Mouse (Mus musculus) midbrain, embryonic 10.5 days (tissue): Measurements from ENCODE around the gene Tefm. TPM values are rescaled to one million over a fixed set of nuclear protein-coding genes. Genes with fewer than 3 reads are reported as not detected.
"Not testable (repeated sequence)": the region's sequence is repeated elsewhere in the genome, so short reads cannot be mapped to it uniquely, and the experiment has no call there.

Experiments
- DNase-seq: peaks from one replicate; pipeline ENCODE4 v3.0.0-alpha.2; 2017; ENCODE audit warnings: low spot score
- H3K27ac ChIP-seq: fragments of 300-500 bp; sonication (generic); replicated peaks from 2 replicates; pipeline ENCODE4 v1.5.1; 2016; ENCODE audit warnings: mild to moderate bottlenecking
- H3K27me3 ChIP-seq: fragments of 300-500 bp; sonication (generic); 2 replicates; pipeline ENCODE4 v1.6.1; 2016; ENCODE audit warnings: low read depth, mild to moderate bottlenecking; ENCODE audit not compliant: poor library complexity, severe bottlenecking
- H3K36me3 ChIP-seq: fragments of 300-500 bp; sonication (generic); 2 replicates; pipeline ENCODE4 v1.6.1; 2016; ENCODE audit warnings: mild to moderate bottlenecking, moderate library complexity
- H3K4me1 ChIP-seq: fragments of 300-500 bp; sonication (generic); 2 replicates; pipeline ENCODE4 v1.6.1; 2016
- H3K4me3 ChIP-seq: fragments of 300-500 bp; sonication (generic); 2 replicates; pipeline ENCODE4 v1.5.1; 2016; ENCODE audit warnings: mild to moderate bottlenecking, moderate library complexity
- H3K9me3 ChIP-seq: fragments of 300-500 bp; sonication (generic); replicated peaks from 2 replicates; pipeline ENCODE4 v1.6.1; 2016; ENCODE audit warnings: mild to moderate bottlenecking
- WGBS: fragments of 180-500 bp; shearing (Covaris S2); methylation state at CpG from one replicate; pipeline ENCODE4 v1.1.7; 2016; 5-methylcytosine and 5-hydroxymethylcytosine counted together
- polyA plus RNA-seq: library from polyadenylated mRNA; unstranded; fragments of >200 nt; fragmentation: Nextera tagmentation; extraction: Ambion mirVana; gene quantifications from 2 replicates; pipeline ENCODE4 v1.2.1, GENCODE M21; 2016

Tefm gene
- polyA plus RNA-seq, 1 experiment from 2014 or later, result 39.8 TPM

GRCm38 (mm10) chr11:80152376-80152775 is 10.4 kb upstream of the Tefm start:
- Histone ChIP-seq H3K27ac (no peak overlapping the region), H3K36me3 (no peaks in the 10 kb centered on the region), H3K4me1 (peaks cover 12% of the 10 kb centered on the region), H3K27me3 (peaks cover 54% of the 10 kb centered on the region), H3K9me3 (no peaks in the 10 kb centered on the region), H3K4me3 (no peak overlapping the region)
- 80% methylated on average over 8 of the region's 8 CpGs for WGBS
- no peak for DNase-seq

DNA sequence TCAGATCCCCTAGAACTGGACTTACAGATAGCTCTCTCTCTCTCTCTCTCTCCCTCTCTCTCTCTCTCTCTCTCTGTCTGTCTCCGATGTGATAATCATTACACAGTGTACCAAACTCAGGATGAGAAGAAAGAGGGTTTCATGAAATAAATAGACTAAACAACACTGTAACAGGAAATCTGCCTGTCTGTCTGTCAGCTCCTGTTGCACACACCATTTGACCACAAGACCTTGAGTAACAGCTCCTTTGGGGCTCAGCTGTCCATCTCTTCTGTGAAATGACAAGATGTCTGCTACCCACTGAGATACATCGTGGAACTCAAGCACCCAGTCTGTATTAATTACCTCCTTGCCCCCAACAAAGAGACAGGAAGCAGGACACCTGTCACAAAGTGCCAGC is 9.6 kb upstream of the Tefm start:
- Histone ChIP-seq H3K27me3 (peaks cover 46% of the 10 kb centered on the region), H3K4me3 (no peak overlapping the region), H3K9me3 (no peaks in the 10 kb centered on the region), H3K27ac (no peak overlapping the region), H3K4me1 (peaks cover 12% of the 10 kb centered on the region), H3K36me3 (no peaks in the 10 kb centered on the region)
- no peak for DNase-seq
- WGBS, result 84% methylated on average over 2 of the region's 2 CpGs

DNA sequence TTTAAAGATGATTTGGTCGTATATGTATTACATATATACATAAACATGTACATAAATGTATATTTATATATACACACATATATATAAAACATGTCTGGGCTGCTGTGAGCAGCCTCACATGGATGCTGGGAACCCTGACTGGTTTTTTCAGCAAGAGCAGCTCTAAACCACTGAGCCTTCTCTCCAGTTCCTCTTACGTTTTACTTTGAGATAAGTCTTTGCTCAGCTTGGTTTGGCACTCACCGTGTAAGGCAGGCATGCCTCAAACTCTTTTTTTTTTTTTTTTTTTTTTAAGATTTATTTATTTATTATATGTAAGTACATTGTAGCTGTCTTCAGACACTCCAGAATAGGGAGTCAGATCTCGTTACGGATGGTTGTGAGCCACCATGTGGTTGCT is 8.6 kb upstream of the Tefm start:
- H3K27ac ChIP-seq, result no peak overlapping the region
- H3K27me3 ChIP-seq, result peaks cover 37% of the 10 kb centered on the region
- DNase-seq, result no peak
- 80% methylated on average over 5 of the region's 5 CpGs for WGBS
- H3K9me3 ChIP-seq, result no peaks in the 10 kb centered on the region
- no peak overlapping the region for H3K4me3 ChIP-seq
- H3K4me1 ChIP-seq, result peaks cover 12% of the 10 kb centered on the region
- no peaks in the 10 kb centered on the region for H3K36me3 ChIP-seq

GRCm38 (mm10) chr11:80149412-80150023 is 7.5 kb upstream of the Tefm start:
- no peak overlapping the region for H3K27ac ChIP-seq
- H3K27me3 ChIP-seq, result peaks cover 27% of the 10 kb centered on the region
- no peaks in the 10 kb centered on the region for H3K9me3 ChIP-seq
- H3K4me3 ChIP-seq, result no peak overlapping the region
- H3K4me1 ChIP-seq, result peaks cover 10% of the 10 kb centered on the region
- no peak for DNase-seq
- WGBS, result 90% methylated on average over 8 of the region's 8 CpGs
- H3K36me3 ChIP-seq, result no peaks in the 10 kb centered on the region

- not testable (repeated sequence) for H3K9me3 ChIP-seq, H3K4me3 ChIP-seq, H3K36me3 ChIP-seq, H3K4me1 ChIP-seq, H3K27ac ChIP-seq, DNase-seq
- peaks cover 22% of the 10 kb centered on the region for H3K27me3 ChIP-seq
- WGBS, result 76% methylated on average over 2 of the region's 4 CpGs
These were observed 7.0 kb upstream of the Tefm start for GRCm38 (mm10) chr11:80148974-80149373.

DNA sequence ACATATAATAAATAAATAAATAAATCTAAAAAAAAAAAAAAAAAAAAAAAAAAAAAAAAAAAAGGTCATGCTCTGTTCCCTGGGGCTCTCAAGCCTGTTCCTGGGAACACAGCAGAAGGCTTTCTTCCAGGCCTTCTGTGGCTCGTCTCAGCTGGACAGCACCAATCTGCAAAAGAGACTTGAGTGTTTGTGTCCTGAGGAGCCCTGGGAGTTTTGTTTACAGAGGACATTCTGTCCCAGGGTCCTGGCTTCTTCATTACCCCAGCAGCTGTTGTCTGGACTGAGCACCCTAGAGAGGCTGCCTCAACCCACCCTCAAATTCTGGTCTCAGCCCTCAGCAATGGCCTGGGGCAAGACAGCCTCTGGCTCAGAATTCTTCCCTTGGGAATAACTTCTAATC is 6.3 kb upstream of the Tefm start:
- no peaks in the 10 kb centered on the region for H3K36me3 ChIP-seq
- DNase-seq, result no peak
- WGBS, result 79% methylated on average over 1 of the region's 1 CpGs
- H3K4me3 ChIP-seq, result no peak overlapping the region
- H3K4me1 ChIP-seq, result no peaks in the 10 kb centered on the region
- H3K27ac ChIP-seq, result no peak overlapping the region
- H3K9me3 ChIP-seq, result no peaks in the 10 kb centered on the region
- peaks cover 15% of the 10 kb centered on the region for H3K27me3 ChIP-seq

- Histone ChIP-seq H3K9me3 (no peaks in the 10 kb centered on the region), H3K27me3 (peaks cover 9% of the 10 kb centered on the region), H3K27ac (no peak overlapping the region), H3K4me3 (no peak overlapping the region), H3K4me1 (peaks cover 4% of the 10 kb centered on the region), H3K36me3 (no peaks in the 10 kb centered on the region)
- no peak for DNase-seq
- WGBS, result 77% methylated on average over 6 of the region's 6 CpGs
These were observed 5.8 kb upstream of the Tefm start for GRCm38 (mm10) chr11:80147748-80148147.

DNA sequence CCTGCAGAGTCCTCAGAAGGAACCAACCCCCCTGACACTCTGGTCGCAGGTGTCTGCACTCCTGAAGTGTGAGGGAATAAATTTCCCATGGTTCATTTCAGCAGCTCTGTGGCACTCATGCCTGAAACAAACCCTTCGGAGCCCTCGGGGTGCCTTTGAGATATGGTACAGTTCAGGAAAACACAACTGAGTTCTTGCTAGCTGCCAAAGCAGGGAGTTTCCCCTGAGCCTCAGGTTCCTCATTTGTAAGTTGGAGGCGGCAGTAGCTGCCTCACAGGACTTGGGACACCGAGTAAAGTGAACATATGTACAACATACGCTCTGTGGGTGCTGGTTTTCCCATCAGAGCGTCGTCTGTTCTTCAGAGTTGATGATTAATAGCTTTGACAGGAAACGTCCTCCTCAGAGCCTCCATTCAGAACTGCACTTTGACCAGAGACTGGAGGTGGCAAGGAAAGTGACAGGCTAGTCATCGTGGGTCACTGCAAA is 3.9 kb upstream of the Tefm start:
- H3K9me3 ChIP-seq, result no peaks in the 10 kb centered on the region
- 73% methylated on average over 10 of the region's 10 CpGs for WGBS
- no peaks in the 10 kb centered on the region for H3K36me3 ChIP-seq
- DNase-seq, result no peak
- H3K27me3 ChIP-seq, result no peaks in the 10 kb centered on the region
- H3K4me1 ChIP-seq, result peaks cover 16% of the 10 kb centered on the region
- H3K4me3 ChIP-seq, result no peak overlapping the region
- no peak overlapping the region for H3K27ac ChIP-seq

- no peaks in the 10 kb centered on the region for H3K9me3 ChIP-seq
- H3K4me3 ChIP-seq, result peak overlapping the region; percentile 73
- DNase-seq, result no peak
- no peaks in the 10 kb centered on the region for H3K27me3 ChIP-seq
- H3K36me3 ChIP-seq, result peaks cover 28% of the 10 kb centered on the region
- WGBS, result 34% methylated on average over 8 of the region's 8 CpGs
- peaks cover 17% of the 10 kb centered on the region for H3K4me1 ChIP-seq
- H3K27ac ChIP-seq, result peak overlapping the region; percentile 91
These were observed 897 bp upstream of the Tefm start for GRCm38 (mm10) chr11:80142872-80143271.

DNA sequence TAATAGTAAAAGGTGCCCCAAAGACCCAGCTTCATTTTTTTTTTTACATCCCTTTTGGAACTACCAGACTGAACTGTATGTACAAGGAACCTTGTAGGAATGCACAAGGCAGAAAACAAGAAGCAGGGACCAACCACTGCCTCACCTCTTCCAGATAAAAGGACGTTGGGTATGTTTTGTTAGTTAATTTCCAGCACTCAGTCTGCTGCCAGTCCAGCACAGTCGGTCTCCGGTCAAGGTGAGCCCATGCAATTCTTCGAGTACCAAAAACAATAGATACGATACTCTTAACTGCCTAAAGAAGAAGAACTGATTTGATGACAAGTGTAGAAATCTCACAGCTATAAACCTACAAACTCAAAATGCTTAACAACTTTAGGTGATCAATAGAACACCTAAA is 4.2 kb downstream of the Tefm start:
- peaks cover 77% of the 10 kb centered on the region for H3K36me3 ChIP-seq
- 93% methylated on average over 5 of the region's 5 CpGs for WGBS

DNA sequence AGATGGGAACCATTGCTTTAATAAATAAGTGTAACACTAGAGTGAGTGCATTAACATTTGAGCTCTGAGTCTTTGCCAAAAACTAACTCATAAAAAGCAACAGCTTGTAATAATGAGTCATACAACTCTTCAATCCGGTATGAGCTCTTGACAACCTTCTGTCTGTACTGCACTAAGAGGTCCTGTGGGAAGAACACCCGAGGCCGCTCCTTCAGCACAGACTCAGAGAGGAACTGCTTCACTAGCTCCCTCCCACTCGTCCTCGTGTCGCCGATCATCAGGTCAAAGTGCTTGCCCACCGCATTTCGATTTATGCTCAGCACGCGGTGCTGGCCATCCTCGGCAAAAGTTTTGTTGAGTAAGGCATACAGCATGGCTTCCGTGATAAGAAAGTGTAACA is 5.2 kb downstream of the Tefm start:
- H3K4me1 ChIP-seq, result peaks cover 8% of the 10 kb centered on the region
- H3K4me3 ChIP-seq, result no peak overlapping the region
- H3K36me3 ChIP-seq, result peaks cover 87% of the 10 kb centered on the region
- no peaks in the 10 kb centered on the region for H3K27me3 ChIP-seq
- WGBS, result 94% methylated on average over 13 of the region's 13 CpGs
- no peaks in the 10 kb centered on the region for H3K9me3 ChIP-seq
- DNase-seq, result no peak
- no peak overlapping the region for H3K27ac ChIP-seq

More for the DNA sequence above, 4.2 kb downstream of the Tefm start:
- Histone ChIP-seq H3K4me1 (peaks cover 13% of the 10 kb centered on the region), H3K27me3 (no peaks in the 10 kb centered on the region), H3K27ac (no peak overlapping the region), H3K4me3 (no peak overlapping the region), H3K9me3 (no peaks in the 10 kb centered on the region)
- no peak for DNase-seq

DNA sequence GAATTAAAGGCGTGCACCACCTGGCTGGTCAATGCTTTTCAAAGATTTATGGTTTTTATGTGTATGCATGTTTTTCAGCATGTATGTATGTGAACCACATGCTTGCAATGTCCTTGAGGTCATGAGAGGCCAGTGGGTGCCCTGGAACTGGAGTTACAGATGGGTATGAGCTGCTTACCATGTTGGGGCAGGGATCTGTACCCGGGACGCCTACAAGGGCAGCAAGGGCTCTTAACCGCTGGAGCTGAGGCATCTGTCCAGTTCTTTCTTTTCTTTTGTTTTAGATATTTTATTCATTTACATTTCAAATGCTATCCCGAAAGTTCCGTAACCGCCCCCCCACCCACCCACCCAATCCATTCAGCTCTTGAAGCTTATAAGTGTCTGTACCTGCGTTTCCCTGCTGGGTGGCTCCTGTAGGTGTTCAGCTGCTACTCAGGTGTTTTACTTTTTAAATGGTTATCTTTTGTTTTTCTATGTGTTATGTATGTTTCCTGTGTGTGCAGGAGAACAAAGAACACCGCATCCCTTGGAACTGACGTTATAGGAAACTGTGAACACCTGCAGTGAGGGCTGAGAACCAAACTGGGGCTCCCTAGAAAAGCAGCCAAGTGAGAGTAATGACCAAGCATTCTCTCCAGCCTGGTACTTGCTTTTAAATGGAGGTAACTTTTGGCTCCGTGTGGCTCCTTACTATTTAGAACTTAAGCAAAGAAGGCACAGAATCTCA is 5.9 kb downstream of the Tefm start:
- H3K36me3 ChIP-seq, result peaks cover 94% of the 10 kb centered on the region
- H3K4me3 ChIP-seq, result no peak overlapping the region
- DNase-seq, result no peak
- H3K9me3 ChIP-seq, result no peaks in the 10 kb centered on the region
- H3K4me1 ChIP-seq, result peaks cover 4% of the 10 kb centered on the region
- no peak overlapping the region for H3K27ac ChIP-seq
- 92% methylated on average over 11 of the region's 11 CpGs for WGBS
- H3K27me3 ChIP-seq, result no peaks in the 10 kb centered on the region

DNA sequence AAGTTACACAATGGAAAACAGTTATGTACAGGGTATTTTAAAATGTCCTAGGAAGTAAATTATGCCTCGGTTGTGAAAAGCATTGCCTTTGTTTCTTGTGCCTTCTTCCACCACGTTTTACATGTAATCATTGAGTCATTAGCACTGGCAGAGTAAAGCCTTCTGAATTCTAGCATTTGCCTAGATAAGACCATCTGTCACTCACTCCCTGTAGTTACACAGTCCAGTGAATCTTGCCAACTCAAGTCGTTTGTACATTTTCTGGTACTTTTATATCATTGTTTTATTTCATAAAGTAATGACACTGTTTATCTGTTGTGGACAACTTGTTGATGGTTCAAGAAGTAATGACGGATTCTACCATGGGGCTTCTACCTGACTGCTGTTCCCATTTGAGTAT is 7.2 kb downstream of the Tefm start:
- H3K4me1 ChIP-seq, result no peaks in the 10 kb centered on the region
- no peak for DNase-seq
- WGBS, result 76% methylated on average over 4 of the region's 4 CpGs
- H3K27me3 ChIP-seq, result no peaks in the 10 kb centered on the region
- H3K9me3 ChIP-seq, result no peaks in the 10 kb centered on the region
- no peak overlapping the region for H3K4me3 ChIP-seq
- H3K36me3 ChIP-seq, result peaks cover 97% of the 10 kb centered on the region
- no peak overlapping the region for H3K27ac ChIP-seq
